Mouse (Mus musculus) liver, postnatal 0 days (tissue): ENCODE measurements around the gene Alad. TPM values are rescaled to one million over a fixed set of nuclear protein-coding genes. Genes with fewer than 3 reads are reported as not detected.

Experiments
- ATAC-seq: fragments of 200-750 bp; cut with Nextera tagmentation; 2 replicates; pipeline ENCODE4 v1.8.0; 2017; ENCODE audit warnings: mild to moderate bottlenecking, moderate library complexity
- DNase-seq: peaks from one replicate; pipeline ENCODE4 v3.0.0-alpha.2; 2016
- H3K27ac ChIP-seq: fragments of 300-500 bp; sonication (generic); 2 replicates; pipeline ENCODE4 v1.5.1; 2014; ENCODE audit warnings: antibody characterized with exemption, moderate library complexity, mild to moderate bottlenecking, low read depth
- H3K27me3 ChIP-seq: fragments of 300-500 bp; sonication (generic); 2 replicates; pipeline ENCODE4 v1.6.1; 2014; ENCODE audit warnings: low read length, control low read depth, mixed read lengths; ENCODE audit not compliant: insufficient read depth
- H3K36me3 ChIP-seq: fragments of 300-500 bp; sonication (generic); replicated peaks from 2 replicates; pipeline ENCODE4 v1.6.1; 2014; ENCODE audit warnings: mild to moderate bottlenecking, control low read depth, low read length, moderate library complexity, mixed read lengths; ENCODE audit not compliant: insufficient read depth
- H3K4me1 ChIP-seq: fragments of 300-500 bp; sonication (generic); 2 replicates; pipeline ENCODE4 v1.6.1; 2014; ENCODE audit warnings: antibody characterized with exemption, mild to moderate bottlenecking, control low read depth; ENCODE audit not compliant: insufficient read depth
- H3K4me2 ChIP-seq: fragments of 300-500 bp; sonication (generic); 2 replicates; pipeline ENCODE4 v1.6.1; 2014; ENCODE audit warnings: low read depth, mild to moderate bottlenecking, low read length, moderate library complexity, mixed read lengths
- H3K4me3 ChIP-seq: fragments of 300-500 bp; sonication (generic); 2 replicates; pipeline ENCODE4 v1.5.1; 2014; ENCODE audit warnings: low read depth, low read length
- H3K9ac ChIP-seq: fragments of 300-500 bp; sonication (generic); replicated peaks from 2 replicates; pipeline ENCODE4 v1.6.1; 2014; ENCODE audit warnings: mild to moderate bottlenecking, moderate library complexity
- H3K9me3 ChIP-seq: fragments of 300-500 bp; sonication (generic); 2 replicates; pipeline ENCODE4 v1.6.1; 2016; ENCODE audit warnings: mild to moderate bottlenecking, control low read depth, low read length, mixed read lengths
- CTCF ChIP-seq: sonication (generic); IDR thresholded peaks from 2 replicates; pipeline ENCODE4 v1.5.1; 2016; ENCODE audit warnings: antibody characterized with exemption, low read depth
- EP300 ChIP-seq: IDR thresholded peaks from 2 replicates; pipeline ENCODE4 v1.6.1; 2016; ENCODE audit warnings: antibody characterized with exemption, low read depth, mild to moderate bottlenecking
- WGBS: fragments of 180-500 bp; shearing (Covaris S2); extraction: QIAGEN DNeasy Blood & Tissue Kit; methylation state at CpG from one replicate; pipeline ENCODE4 v1.1.7; 2014; ENCODE audit not compliant: insufficient replicate concordance; 5-methylcytosine and 5-hydroxymethylcytosine counted together
- polyA plus RNA-seq: library from polyadenylated mRNA; unstranded; fragments of >200 nt; fragmentation: Nextera tagmentation; extraction: Ambion mirVana; gene quantifications from 2 replicates; pipeline ENCODE4 v1.2.1, GENCODE M21; 2015

Alad gene
- polyA plus RNA-seq, 1 experiment from 2014 or later: 303 TPM

GRCm38 (mm10) chr4:62516079-62516478, 3.6 kb downstream of the Alad start:
- Histone ChIP-seq H3K9me3 (no peaks in the 10 kb centered on the region), H3K4me2 (peak overlapping the region; percentile 84), H3K9ac (peak overlapping the region; percentile 85), H3K4me3 (peak overlapping the region; percentile 70), H3K27me3 (no peaks in the 10 kb centered on the region), H3K36me3 (peaks cover 31% of the 10 kb centered on the region), H3K27ac (peak overlapping the region; percentile 93), H3K4me1 (peaks cover 30% of the 10 kb centered on the region)
- 31% methylated on average over 2 of the region's 2 CpGs for WGBS
- TF ChIP-seq EP300 (no peak), CTCF (peak; percentile 51)
- DNase-seq (peak; percentile 58), ATAC-seq (peak; percentile 31)

- ATAC-seq: no peak
These were observed 4.2 kb downstream of the Alad start for GRCm38 (mm10) chr4:62515490-62515889.

GRCm38 (mm10) chr4:62514995-62515394, 4.7 kb downstream of the Alad start:
- no peak for TF ChIP-seq EP300
- no peak for TF ChIP-seq CTCF
- peak overlapping the region; percentile 84 for H3K4me2 ChIP-seq
- peaks cover 42% of the 10 kb centered on the region for H3K36me3 ChIP-seq
- DNase-seq (no peak), ATAC-seq (no peak)
- H3K4me1 ChIP-seq: peaks cover 26% of the 10 kb centered on the region
- no peaks in the 10 kb centered on the region for H3K9me3 ChIP-seq
- 85% methylated on average over 7 of the region's 7 CpGs for WGBS
- H3K4me3 ChIP-seq: peak overlapping the region; percentile 70
- H3K9ac ChIP-seq: peak overlapping the region; percentile 85
- no peaks in the 10 kb centered on the region for H3K27me3 ChIP-seq
- H3K27ac ChIP-seq: peak overlapping the region; percentile 93

More at GRCm38 (mm10) chr4:62515490-62515889, 4.2 kb downstream of the Alad start:
- WGBS: 35% methylated on average over 3 of the region's 3 CpGs
- TF ChIP-seq EP300: 0 out of 2 replicates have a peak, but pooled peaks have one; percentile 9
- TF ChIP-seq CTCF: no peak
- Histone ChIP-seq H3K27me3 (no peaks in the 10 kb centered on the region), H3K4me3 (peak overlapping the region; percentile 70), H3K4me2 (peak overlapping the region; percentile 84), H3K27ac (peak overlapping the region; percentile 93), H3K9ac (peak overlapping the region; percentile 85), H3K4me1 (peaks cover 28% of the 10 kb centered on the region), H3K9me3 (no peaks in the 10 kb centered on the region), H3K36me3 (peaks cover 37% of the 10 kb centered on the region)
- peak; percentile 27 for DNase-seq

GRCm38 (mm10) chr4:62513998-62514506, 5.7 kb downstream of the Alad start:
- no peaks in the 10 kb centered on the region for H3K27me3 ChIP-seq
- H3K4me2 ChIP-seq: peak overlapping the region; percentile 84
- peaks cover 26% of the 10 kb centered on the region for H3K4me1 ChIP-seq
- WGBS: 64% methylated on average over 11 of the region's 11 CpGs
- H3K36me3 ChIP-seq: peaks cover 52% of the 10 kb centered on the region
- TF ChIP-seq CTCF: peak; percentile 23
- no peak for TF ChIP-seq EP300
- H3K9me3 ChIP-seq: no peaks in the 10 kb centered on the region
- ATAC-seq (no peak), DNase-seq (peak; percentile 29)
- peak overlapping the region; percentile 4; the same call in 1 of the 2 replicates for H3K27ac ChIP-seq
- peak overlapping the region; percentile 34 for H3K4me3 ChIP-seq
- H3K9ac ChIP-seq: peak overlapping the region; percentile 30

- Histone ChIP-seq H3K9me3 (no peaks in the 10 kb centered on the region), H3K27me3 (no peaks in the 10 kb centered on the region), H3K9ac (no peak overlapping the region), H3K27ac (no peak overlapping the region), H3K36me3 (peaks cover 74% of the 10 kb centered on the region), H3K4me1 (no peaks in the 10 kb centered on the region), H3K4me3 (no peak overlapping the region), H3K4me2 (no peak overlapping the region)
- 86% methylated on average over 11 of the region's 11 CpGs for WGBS
- ATAC-seq (no peak), DNase-seq (peak; percentile 40)
- TF ChIP-seq EP300: no peak
- TF ChIP-seq CTCF: no peak
These were observed 9.8 kb downstream of the Alad start for GRCm38 (mm10) chr4:62509946-62510345.

GRCm38 (mm10) chr4:62508839-62509238, 10.9 kb downstream of the Alad start:
- 86% methylated on average over 5 of the region's 5 CpGs for WGBS
- TF ChIP-seq CTCF: no peak
- H3K27me3 ChIP-seq: no peaks in the 10 kb centered on the region
- no peak overlapping the region for H3K9ac ChIP-seq
- DNase-seq: no peak
- H3K27ac ChIP-seq: no peak overlapping the region
- no peak overlapping the region for H3K4me2 ChIP-seq
- H3K36me3 ChIP-seq: peaks cover 70% of the 10 kb centered on the region
- no peak for ATAC-seq
- H3K9me3 ChIP-seq: no peaks in the 10 kb centered on the region
- peaks cover 4% of the 10 kb centered on the region; the same call in 1 of the 2 replicates for H3K4me1 ChIP-seq
- H3K4me3 ChIP-seq: no peak overlapping the region
